Comparison of ENCODE assay signal across 8 mouse cellular contexts in the genomic region with DNA sequence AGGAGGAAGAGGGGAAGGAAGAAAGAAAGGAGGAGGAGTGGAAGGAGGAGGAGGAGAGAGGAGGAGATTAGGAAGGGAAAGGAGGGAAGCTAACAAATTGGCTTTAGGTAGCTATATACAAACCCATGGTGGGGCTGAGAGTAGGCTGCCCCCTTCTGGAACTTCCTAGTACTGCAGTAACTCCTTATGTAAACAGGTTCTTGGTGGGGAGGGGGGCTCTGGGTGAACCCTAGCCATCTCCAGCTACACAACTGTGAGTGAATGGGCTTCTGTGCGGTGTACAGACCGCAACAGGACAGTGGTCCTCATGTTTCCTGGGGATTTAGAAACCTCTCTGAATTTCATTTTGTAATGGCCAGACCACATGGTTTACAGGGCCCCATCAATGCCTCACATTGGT. TPM values are rescaled to one million over a fixed set of nuclear protein-coding genes. Genes with fewer than 3 reads are reported as not detected.
A peak's percentile ranks its signal among the peaks of the same experiment; 100 is the strongest.
DNase-seq lines count a peak whose midpoint lies in the region; ATAC-seq and TF ChIP-seq lines count a peak whose summit lies in the region.

No protein-coding gene starts in this region.

- TF ChIP-seq POLR2A in kidney, adult 2 months (IDR thresholded peaks at IDR 0.05; ENCODE audit: low read depth, low read length), result no peak
- no peak for TF ChIP-seq POLR2A in testis, adult 2 months (IDR thresholded peaks at IDR 0.05; ENCODE audit: control insufficient read depth, low read depth, low read length)

- no peak overlapping the region for H3K4me3 ChIP-seq in kidney, adult 2 months (ENCODE audit: insufficient read depth, low read depth, low read length)
- H3K4me3 ChIP-seq in testis, adult 2 months (ENCODE audit: control insufficient read depth, low read depth, low read length), result no peak overlapping the region

- ATAC-seq in activated CD4-positive, CD25-positive, alpha-beta regulatory T cell, adult 4 months, result peak; percentile 59
- ATAC-seq in common myeloid progenitor, adult 5-6 weeks (replicated peaks; ENCODE audit: low read depth, poor library complexity, severe bottlenecking), result peak; percentile 69

- peak; percentile 58 for TF ChIP-seq CTCF in kidney, adult 2 months (conservative IDR thresholded peaks at IDR 0.05; ENCODE audit: insufficient read depth, insufficient read length, low read depth, low read length)
- TF ChIP-seq CTCF in testis, adult 2 months (IDR thresholded peaks at IDR 0.05; ENCODE audit: control insufficient read depth, insufficient read depth, insufficient replicate concordance, low read depth, low read length), result peak; percentile 51; the same call in 1 of the 2 replicates

- DNase-seq in gastrocnemius, adult 18-20 months (ENCODE audit: low spot score), result peak; percentile 60
- no peak for DNase-seq in gastrocnemius, postnatal 25 days
- peak; percentile 80 for DNase-seq in 416B (ENCODE audit: low read depth)
- DNase-seq in kidney, adult 2 months, result peak; percentile 47
- DNase-seq in lung, postnatal 25 days (ENCODE audit: low spot score), result peak; percentile 64

- H3K4me1 ChIP-seq in kidney, adult 2 months (ENCODE audit: control insufficient read depth, insufficient read depth, low read length), result no peaks in the 10 kb centered on the region
- no peaks in the 10 kb centered on the region for H3K4me1 ChIP-seq in testis, adult 2 months (ENCODE audit: control insufficient read depth, insufficient read depth, low read length)

- H3K27ac ChIP-seq in kidney, adult 2 months (ENCODE audit: insufficient read depth, low read depth, low read length), result no peak overlapping the region
- no peak overlapping the region for H3K27ac ChIP-seq in testis, adult 2 months (ENCODE audit: control insufficient read depth, insufficient read depth, low read depth, low read length)

- WGBS in kidney, adult 2 months, result 53% methylated on average over 2 of the region's 2 CpGs

- H3K27me3 ChIP-seq in kidney, adult 2 months (replicated peaks; ENCODE audit: control insufficient read depth, insufficient read depth, low read length), result no peaks in the 10 kb centered on the region
- no peaks in the 10 kb centered on the region for H3K27me3 ChIP-seq in testis, adult 2 months (ENCODE audit: control insufficient read depth, insufficient read depth, low read length)

- H3K36me3 ChIP-seq in kidney, adult 2 months (ENCODE audit: control insufficient read depth, insufficient read depth, low read length), result no peaks in the 10 kb centered on the region
- no peaks in the 10 kb centered on the region for H3K36me3 ChIP-seq in testis, adult 2 months (ENCODE audit: control insufficient read depth, insufficient read depth, low read length)

RNA-seq across cellular contexts. Expression of a gene that starts 24.6 kb away (rescaled TPM):
- 10 to 100 TPM in 1 of 2 experiments, 1 to 10 TPM in 1; 9.2 to 12.8 TPM for total RNA-seq in gastrocnemius, adult 18-20 months (2021)
- 10 to 100 TPM; 13.6 to 15.5 TPM for total RNA-seq in gastrocnemius, postnatal 25 days (2021)
- 10 to 100 TPM; 13.0 to 16.5 TPM for polyA plus RNA-seq in activated CD4-positive, CD25-positive, alpha-beta regulatory T cell, adult 4 months (2017; shearing (Covaris generic))
- 22.7 and 54.2 TPM in 2 replicates for total RNA-seq in common myeloid progenitor, adult 5-6 weeks (2017)
- polyA plus RNA-seq in kidney, adult 2 months (2012; rRNA removed), result 16.8 and 17.7 TPM in 2 replicates
- polyA plus RNA-seq in testis, adult 2 months (2012; rRNA removed), result 6.1 and 7.7 TPM in 2 replicates

RNA-seq across cellular contexts. Expression of a gene that starts 31.5 kb away (rescaled TPM):
- total RNA-seq in gastrocnemius, adult 18-20 months (2021), result 1 to 10 TPM; 2.4 to 3.7 TPM
- total RNA-seq in gastrocnemius, postnatal 25 days (2021), result 1 to 10 TPM; 3.5 to 4.2 TPM
- polyA plus RNA-seq in activated CD4-positive, CD25-positive, alpha-beta regulatory T cell, adult 4 months (2017; shearing (Covaris generic)), result 10 to 100 TPM; 28.1 to 33.4 TPM
- total RNA-seq in common myeloid progenitor, adult 5-6 weeks (2017), result 13.0 and 15.4 TPM in 2 replicates
- polyA plus RNA-seq in kidney, adult 2 months (2012; rRNA removed), result 6.5 and 7.4 TPM in 2 replicates
- polyA plus RNA-seq in testis, adult 2 months (2012; rRNA removed), result 54.0 and 56.2 TPM in 2 replicates

RNA-seq across cellular contexts. Expression of a gene that starts 38.6 kb away (rescaled TPM):
- total RNA-seq in gastrocnemius, adult 18-20 months (2021), result not detected
- not detected for total RNA-seq in gastrocnemius, postnatal 25 days (2021)
- polyA plus RNA-seq in activated CD4-positive, CD25-positive, alpha-beta regulatory T cell, adult 4 months (2017; shearing (Covaris generic)), result 1 to 10 TPM in 1 of 2 experiments, not detected in 1; 1.1 TPM
- total RNA-seq in common myeloid progenitor, adult 5-6 weeks (2017), result not detected in 2 replicates
- 0.39 and 0.45 TPM in 2 replicates for polyA plus RNA-seq in kidney, adult 2 months (2012; rRNA removed)
- polyA plus RNA-seq in testis, adult 2 months (2012; rRNA removed), result 1,251 and 1,390 TPM in 2 replicates
